Mouse (Mus musculus) hindbrain, embryonic 15.5 days (tissue): ENCODE measurements at regions not wholly inside any gene's neighbourhood (a gene's known extent, or its start where the extent isn't known, plus 50 kb on each side); places are given as distances from the start of the nearest gene placed in this dataset.
A peak's percentile ranks its signal among the peaks of the same experiment; 100 is the strongest.

Source experiments
- ATAC-seq: fragments of 200-750 bp; cut with Nextera tagmentation; 2 replicates; pipeline ENCODE4 v1.8.0; 2017; ENCODE audit warnings: low read depth, moderate number of reproducible peaks, moderate TSS enrichment; ENCODE audit not compliant: low FRiP score
- H3K27ac ChIP-seq: fragments of 300-500 bp; sonication (generic); replicated peaks from 2 replicates; pipeline ENCODE4 v1.5.1; 2015; ENCODE audit warnings: mild to moderate bottlenecking, inconsistent platforms
- H3K27me3 ChIP-seq: fragments of 300-500 bp; sonication (generic); 2 replicates; pipeline ENCODE4 v1.6.1; 2015; ENCODE audit warnings: control low read depth, inconsistent platforms
- H3K36me3 ChIP-seq: fragments of 300-500 bp; sonication (generic); 2 replicates; pipeline ENCODE4 v1.6.1; 2015; ENCODE audit warnings: control low read depth, inconsistent platforms
- H3K4me1 ChIP-seq: fragments of 300-500 bp; sonication (generic); replicated peaks from 2 replicates; pipeline ENCODE4 v1.6.1; 2015; ENCODE audit warnings: control low read depth, inconsistent platforms
- H3K4me2 ChIP-seq: fragments of 300-500 bp; sonication (generic); 2 replicates; pipeline ENCODE4 v1.6.1; 2015; ENCODE audit warnings: moderate library complexity, mild to moderate bottlenecking, inconsistent platforms
- H3K4me3 ChIP-seq: fragments of 300-500 bp; sonication (generic); 2 replicates; pipeline ENCODE4 v1.5.1; 2015; ENCODE audit warnings: mild to moderate bottlenecking, inconsistent platforms
- H3K9ac ChIP-seq: fragments of 300-500 bp; sonication (generic); 2 replicates; pipeline ENCODE4 v1.6.1; 2015; ENCODE audit warnings: inconsistent platforms
- H3K9me3 ChIP-seq: fragments of 300-500 bp; sonication (generic); 2 replicates; pipeline ENCODE4 v1.6.1; 2016; ENCODE audit warnings: control low read depth, inconsistent platforms
- whole genome bisulfite sequencing: fragments of 180-500 bp; shearing (Covaris S2); methylation state at CpG from one replicate; pipeline ENCODE4 v1.1.7; 2015; 5-methylcytosine and 5-hydroxymethylcytosine counted together

GRCm38 (mm10) chr14:102902906-102903305 lies 79.5 kb downstream of the Kctd12 start:
- Histone ChIP-seq H3K4me1 (no peaks in the 10 kb centered on the region), H3K9ac (no peak overlapping the region), H3K4me2 (peak overlapping the region; percentile 15; the same call in 1 of the 2 replicates), H3K27ac (peak overlapping the region; percentile 55; the same call in 1 of the 2 replicates), H3K27me3 (no peaks in the 10 kb centered on the region), H3K9me3 (no peaks in the 10 kb centered on the region), H3K4me3 (no peak overlapping the region), H3K36me3 (no peaks in the 10 kb centered on the region)
- ATAC-seq, result peak; percentile 89
- WGBS, result 53% methylated on average over 12 of the region's 12 CpGs

- no peaks in the 10 kb centered on the region for H3K27me3 ChIP-seq
- no peaks in the 10 kb centered on the region for H3K36me3 ChIP-seq
- H3K4me1 ChIP-seq, result no peaks in the 10 kb centered on the region
- WGBS, result 89% methylated on average over 7 of the region's 7 CpGs
- H3K4me2 ChIP-seq, result no peak overlapping the region
- no peaks in the 10 kb centered on the region for H3K9me3 ChIP-seq
- H3K9ac ChIP-seq, result no peak overlapping the region
- no peak overlapping the region for H3K27ac ChIP-seq
- H3K4me3 ChIP-seq, result no peak overlapping the region
- ATAC-seq, result no peak
Measured at GRCm38 (mm10) chr14:102902236-102902635, 80.2 kb downstream of the Kctd12 start.

GRCm38 (mm10) chr14:102898445-102898844 lies 84.0 kb downstream of the Kctd12 start:
- no peak overlapping the region for H3K9ac ChIP-seq
- H3K27ac ChIP-seq, result no peak overlapping the region
- H3K9me3 ChIP-seq, result no peaks in the 10 kb centered on the region
- H3K4me3 ChIP-seq, result no peak overlapping the region
- no peaks in the 10 kb centered on the region for H3K4me1 ChIP-seq
- no peaks in the 10 kb centered on the region for H3K27me3 ChIP-seq
- no peaks in the 10 kb centered on the region for H3K36me3 ChIP-seq
- no peak overlapping the region for H3K4me2 ChIP-seq
- ATAC-seq, result no peak
- WGBS, result 89% methylated on average over 4 of the region's 4 CpGs

DNA sequence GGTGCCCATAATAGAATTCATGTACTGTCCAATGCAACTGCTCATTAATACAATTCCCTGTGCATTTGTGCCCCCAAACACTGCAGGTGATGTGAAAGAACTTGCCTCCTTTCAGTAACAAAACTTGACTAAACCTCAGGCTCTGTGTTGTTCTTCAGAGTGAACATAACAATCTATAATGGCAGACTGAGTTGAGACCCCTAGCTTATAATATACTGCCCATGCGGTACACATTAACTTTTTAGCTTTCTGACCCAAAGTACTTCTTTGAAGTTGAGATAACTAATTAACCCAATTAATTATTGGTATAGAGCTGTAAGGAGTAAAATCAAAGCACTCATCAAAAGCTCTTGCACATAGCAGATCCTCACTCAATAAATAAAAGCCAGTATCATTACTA lies 85.4 kb downstream of the Kctd12 start:
- H3K9me3 ChIP-seq, result no peaks in the 10 kb centered on the region
- H3K36me3 ChIP-seq, result no peaks in the 10 kb centered on the region
- no peak overlapping the region for H3K27ac ChIP-seq
- H3K4me3 ChIP-seq, result no peak overlapping the region
- H3K4me2 ChIP-seq, result no peak overlapping the region
- H3K4me1 ChIP-seq, result no peaks in the 10 kb centered on the region
- no peaks in the 10 kb centered on the region for H3K27me3 ChIP-seq
- no peak overlapping the region for H3K9ac ChIP-seq
- ATAC-seq, result no peak
- 92% methylated on average over 1 of the region's 1 CpGs for WGBS

DNA sequence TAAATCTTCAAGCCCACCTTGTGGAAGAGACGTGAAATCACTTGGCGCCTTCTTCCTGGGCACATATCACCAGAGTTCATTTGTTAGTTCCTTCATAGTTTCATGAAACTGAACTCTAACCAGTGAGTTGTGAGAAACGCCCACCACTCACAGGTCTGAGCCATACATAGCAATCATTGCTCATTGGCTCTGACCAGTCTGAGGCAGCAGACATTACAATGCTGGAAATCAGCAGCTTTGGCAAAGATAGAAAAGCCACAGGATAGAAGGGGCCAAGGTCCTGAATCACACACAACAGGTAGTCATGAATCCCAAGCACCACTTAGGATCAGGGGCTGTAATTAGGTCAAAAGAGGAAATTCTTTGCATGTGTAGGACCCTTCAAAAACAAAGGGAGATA lies 85.9 kb downstream of the Kctd12 start:
- 87% methylated on average over 3 of the region's 3 CpGs for WGBS
- Histone ChIP-seq H3K27me3 (no peaks in the 10 kb centered on the region), H3K4me2 (no peak overlapping the region), H3K9ac (no peak overlapping the region), H3K4me3 (no peak overlapping the region), H3K4me1 (no peaks in the 10 kb centered on the region), H3K36me3 (no peaks in the 10 kb centered on the region), H3K27ac (no peak overlapping the region), H3K9me3 (no peaks in the 10 kb centered on the region)
- ATAC-seq, result no peak

DNA sequence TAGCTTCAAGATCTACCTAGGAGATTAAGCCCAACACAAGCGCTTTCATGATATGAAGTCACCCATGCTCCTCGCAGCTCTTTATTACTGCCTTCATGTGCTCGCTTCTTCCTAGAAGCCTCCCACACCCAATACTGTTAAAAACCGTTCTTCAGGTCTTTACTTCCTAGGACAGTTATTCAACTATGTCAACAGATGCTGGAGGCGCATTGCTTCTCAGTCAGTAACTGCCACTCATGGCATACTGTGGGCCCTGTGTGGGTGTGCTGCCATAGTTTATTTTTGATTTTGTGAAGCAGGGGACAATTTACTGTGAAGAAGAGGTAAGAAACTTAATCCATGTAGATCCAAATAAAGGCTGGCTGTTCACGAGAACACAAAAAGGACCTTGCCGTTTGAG lies 89.2 kb downstream of the Kctd12 start:
- H3K27ac ChIP-seq, result no peak overlapping the region
- WGBS, result 86% methylated on average over 7 of the region's 7 CpGs
- no peak overlapping the region for H3K4me2 ChIP-seq
- no peaks in the 10 kb centered on the region for H3K4me1 ChIP-seq
- no peaks in the 10 kb centered on the region for H3K36me3 ChIP-seq
- H3K27me3 ChIP-seq, result no peaks in the 10 kb centered on the region
- H3K9me3 ChIP-seq, result no peaks in the 10 kb centered on the region
- no peak overlapping the region for H3K9ac ChIP-seq
- H3K4me3 ChIP-seq, result no peak overlapping the region
- ATAC-seq, result no peak

DNA sequence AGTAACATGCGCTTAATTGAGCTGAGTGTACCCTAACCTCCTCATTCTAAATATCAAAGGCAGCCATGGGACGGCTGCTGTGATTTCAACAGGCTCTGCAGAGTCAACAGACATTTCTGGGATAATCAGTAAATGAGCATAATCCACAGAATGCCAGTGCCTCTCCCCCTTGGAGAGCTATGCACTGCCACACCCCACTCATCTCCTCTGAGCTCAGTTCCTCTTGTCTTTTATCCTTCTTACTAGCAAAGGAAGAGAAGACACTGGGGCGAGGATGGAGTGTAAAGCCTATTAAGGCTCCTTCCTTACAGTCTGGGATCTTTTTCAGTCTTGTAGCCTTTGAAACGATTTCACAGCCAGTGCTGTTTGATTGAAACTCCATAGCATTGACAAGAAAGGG lies 90.9 kb downstream of the Kctd12 start:
- Histone ChIP-seq H3K9ac (no peak overlapping the region), H3K27me3 (no peaks in the 10 kb centered on the region), H3K4me3 (no peak overlapping the region), H3K36me3 (no peaks in the 10 kb centered on the region), H3K9me3 (no peaks in the 10 kb centered on the region), H3K27ac (no peak overlapping the region), H3K4me1 (no peaks in the 10 kb centered on the region), H3K4me2 (no peak overlapping the region)
- WGBS, result 65% methylated on average over 4 of the region's 4 CpGs
- ATAC-seq, result no peak

DNA sequence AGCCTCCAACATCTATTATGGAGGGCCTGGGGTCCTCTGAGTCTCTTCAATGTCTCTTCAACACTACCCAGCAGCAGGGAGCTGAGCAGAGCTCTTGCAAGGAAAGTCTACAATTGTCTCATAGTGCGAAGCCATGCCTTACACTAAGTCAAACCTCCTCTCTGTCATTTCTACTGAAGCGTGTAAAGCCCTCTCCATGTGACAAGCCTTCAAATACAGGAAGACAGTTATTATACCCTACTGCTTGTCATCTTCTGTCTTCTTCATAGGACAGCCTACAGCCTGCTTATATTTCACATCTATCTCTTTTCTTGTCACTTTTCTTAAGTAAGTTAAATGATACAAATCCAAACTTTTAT lies 97.2 kb downstream of the Kctd12 start:
- Histone ChIP-seq H3K27ac (no peak overlapping the region), H3K9ac (no peak overlapping the region), H3K9me3 (no peaks in the 10 kb centered on the region), H3K4me3 (no peak overlapping the region), H3K36me3 (no peaks in the 10 kb centered on the region), H3K27me3 (no peaks in the 10 kb centered on the region), H3K4me2 (no peak overlapping the region), H3K4me1 (no peaks in the 10 kb centered on the region)
- 89% methylated on average over 2 of the region's 2 CpGs for WGBS
- ATAC-seq, result no peak

DNA sequence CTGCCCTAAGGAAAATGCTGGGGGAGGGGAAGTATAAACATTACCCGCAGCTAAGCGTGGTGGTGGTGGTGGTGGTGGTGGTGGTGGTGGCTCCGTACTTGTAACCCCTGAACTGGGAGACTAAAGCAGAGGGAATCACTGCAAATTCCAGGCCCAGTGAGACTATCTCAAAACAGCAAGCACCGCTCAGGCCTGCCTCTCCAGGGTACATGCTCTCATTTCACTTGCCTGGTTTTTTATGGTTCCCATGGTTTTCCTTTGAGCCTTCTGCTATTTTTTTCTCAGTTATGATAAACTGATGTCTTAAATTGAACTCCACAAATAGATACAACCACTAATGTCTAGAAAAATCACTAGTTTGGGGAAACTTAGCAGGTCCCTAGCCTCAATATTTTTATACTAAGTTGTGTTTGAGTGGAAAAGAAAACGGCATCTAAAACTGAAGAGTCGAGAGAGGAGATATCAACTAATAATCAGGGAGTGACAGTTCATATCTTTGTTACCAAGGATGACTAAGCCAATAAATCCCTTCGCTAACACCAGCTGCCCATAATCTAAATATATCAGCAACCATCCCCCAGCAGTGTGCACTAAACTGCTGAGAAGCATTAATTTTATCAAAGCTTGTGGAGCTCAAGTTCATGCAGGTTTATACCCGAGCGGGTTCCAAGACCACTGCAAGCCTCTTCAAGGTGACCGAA lies 97.7 kb downstream of the Kctd12 start:
- H3K4me3 ChIP-seq, result no peak overlapping the region
- WGBS, result 91% methylated on average over 10 of the region's 10 CpGs
- no peak overlapping the region for H3K9ac ChIP-seq
- no peak for ATAC-seq
- H3K27ac ChIP-seq, result no peak overlapping the region
- no peak overlapping the region for H3K4me2 ChIP-seq
- no peaks in the 10 kb centered on the region for H3K4me1 ChIP-seq
- no peaks in the 10 kb centered on the region for H3K27me3 ChIP-seq
- no peaks in the 10 kb centered on the region for H3K36me3 ChIP-seq
- H3K9me3 ChIP-seq, result no peaks in the 10 kb centered on the region

- ATAC-seq, result no peak
- Histone ChIP-seq H3K4me2 (no peak overlapping the region), H3K4me3 (no peak overlapping the region), H3K27me3 (no peaks in the 10 kb centered on the region), H3K9me3 (no peaks in the 10 kb centered on the region), H3K4me1 (no peaks in the 10 kb centered on the region), H3K9ac (no peak overlapping the region), H3K36me3 (no peaks in the 10 kb centered on the region), H3K27ac (0 out of 2 replicates have a peak overlapping the region, but pooled peaks have one; percentile 20)
- WGBS, result 82% methylated on average over 15 of the region's 15 CpGs
Measured at GRCm38 (mm10) chr14:102883344-102884122, 98.9 kb downstream of the Kctd12 start.

DNA sequence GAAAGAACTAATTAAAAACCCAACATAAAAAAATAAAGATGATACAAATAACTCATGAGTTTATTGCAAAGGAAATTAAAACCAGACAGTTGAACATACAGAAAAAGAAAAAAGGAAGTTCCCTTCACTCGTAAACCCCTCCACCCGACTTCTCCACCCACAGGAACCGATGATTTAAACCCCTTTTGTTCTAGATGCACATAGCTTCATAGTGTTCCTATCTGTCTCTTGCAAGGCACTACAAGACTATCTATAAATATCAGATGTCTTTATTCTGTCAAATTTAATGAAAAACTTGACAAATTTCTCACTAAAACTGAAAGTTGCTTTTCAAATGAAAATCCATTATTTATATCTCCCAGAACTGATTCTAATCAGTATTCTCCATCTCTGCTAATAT lies 100.2 kb downstream of the Kctd12 start:
- Histone ChIP-seq H3K27ac (no peak overlapping the region), H3K36me3 (no peaks in the 10 kb centered on the region), H3K9ac (no peak overlapping the region), H3K4me2 (no peak overlapping the region), H3K9me3 (no peaks in the 10 kb centered on the region), H3K4me3 (no peak overlapping the region), H3K4me1 (no peaks in the 10 kb centered on the region), H3K27me3 (no peaks in the 10 kb centered on the region)
- WGBS, result 91% methylated on average over 3 of the region's 3 CpGs
- ATAC-seq, result no peak

DNA sequence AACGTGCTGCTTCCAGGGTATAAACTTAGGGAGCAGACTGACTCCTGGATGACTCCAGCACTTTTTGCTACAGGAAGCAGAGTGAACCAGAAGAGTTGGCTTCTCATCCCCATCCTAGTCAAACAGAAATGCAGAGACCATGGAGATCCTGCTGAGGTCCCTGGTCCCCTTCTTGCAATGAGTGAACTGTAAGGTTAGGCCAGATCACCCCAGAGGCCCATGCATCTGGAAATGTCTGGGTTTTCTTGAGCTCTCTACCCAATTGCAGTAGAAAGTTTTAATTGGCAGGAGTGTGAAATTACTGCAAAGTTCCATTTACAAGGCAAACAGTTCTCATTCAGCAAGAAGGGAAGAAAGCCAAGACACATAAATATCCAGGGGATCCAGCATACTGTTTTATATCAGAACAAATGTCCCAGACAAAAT lies 101.8 kb downstream of the Kctd12 start:
- H3K36me3 ChIP-seq, result no peaks in the 10 kb centered on the region
- H3K4me3 ChIP-seq, result no peak overlapping the region
- H3K27ac ChIP-seq, result no peak overlapping the region
- no peak overlapping the region for H3K9ac ChIP-seq
- no peak for ATAC-seq
- H3K4me1 ChIP-seq, result no peaks in the 10 kb centered on the region
- no peak overlapping the region for H3K4me2 ChIP-seq
- no peaks in the 10 kb centered on the region for H3K27me3 ChIP-seq
- 79% methylated on average over 1 of the region's 1 CpGs for WGBS
- no peaks in the 10 kb centered on the region for H3K9me3 ChIP-seq
